Mouse (Mus musculus): Measurements from ENCODE around the gene Art2b.

- TF ChIP-seq POLR2A (IDR thresholded peaks at IDR 0.05; ENCODE audit: insufficient read length, low read depth) (no peak), E2F4 (IDR thresholded peaks at IDR 0.05; ENCODE audit: insufficient read depth) (no peak), SRF (IDR thresholded peaks at IDR 0.05; ENCODE audit: control insufficient read depth, insufficient read length, low read depth) (no peak), MYOG (IDR thresholded peaks at IDR 0.05; ENCODE audit: control insufficient read depth in 1 of 3, insufficient read depth in 1 of 3, insufficient read length in 2 of 3, low read depth in 2 of 3) (no peak), CEBPB (IDR thresholded peaks at IDR 0.05; ENCODE audit: insufficient read depth, poor library complexity, severe bottlenecking) (no peak), TCF3 (IDR thresholded peaks at IDR 0.05; ENCODE audit: insufficient read length, low read depth) (no peak), MAX (IDR thresholded peaks at IDR 0.05; ENCODE audit: low read depth) (no peak), POLR2AphosphoS2 (IDR thresholded peaks at IDR 0.05; ENCODE audit: insufficient read length, low read depth) (no peak), USF1 (IDR thresholded peaks at IDR 0.05; ENCODE audit: low read depth) (no peak), TCF12 (IDR thresholded peaks at IDR 0.05; ENCODE audit: insufficient read depth, poor library complexity, severe bottlenecking) (no peak), MYOD1 (IDR thresholded peaks at IDR 0.05; ENCODE audit: control insufficient read depth in 1 of 3, insufficient read length in 2 of 3, low read depth in 2 of 3) (no peak)
Observed at GRCm38 (mm10) chr7:101537541-101537940, 47.9 kb downstream of the Art2b start.
